Mouse (Mus musculus): ENCODE measurements around the gene Chchd1.

GRCm38 (mm10) chr14:20737306-20737705 lies 34.5 kb downstream of the Chchd1 start:
- peak; percentile 86 for TF ChIP-seq CTCF (IDR thresholded peaks at IDR 0.05)
- TF ChIP-seq EP300 (IDR thresholded peaks at IDR 0.05; ENCODE audit: insufficient read depth, low read depth, low read length) = 0 out of 2 replicates have a peak, but pooled peaks have one; percentile 48

Measured in heart, adult 2 months (tissue).